Mouse (Mus musculus) kidney, embryonic 15.5 days (tissue): ENCODE results near the gene Bcam. TPM values are rescaled to one million over a fixed set of nuclear protein-coding genes. Genes with fewer than 3 reads are reported as not detected.

Experiments
- ATAC-seq: fragments of 200-750 bp; cut with Nextera tagmentation; replicated peaks from 2 replicates; pipeline ENCODE4 v1.8.0; 2017; ENCODE audit warnings: moderate TSS enrichment; ENCODE audit not compliant: low FRiP score
- H3K27ac ChIP-seq: fragments of 300-500 bp; sonication (generic); 2 replicates; pipeline ENCODE4 v1.5.1; 2015; ENCODE audit warnings: mild to moderate bottlenecking, inconsistent platforms
- H3K27me3 ChIP-seq: fragments of 300-500 bp; sonication (generic); 2 replicates; pipeline ENCODE4 v1.6.1; 2015; ENCODE audit warnings: inconsistent platforms
- H3K36me3 ChIP-seq: fragments of 300-500 bp; sonication (generic); 2 replicates; pipeline ENCODE4 v1.6.1; 2015; ENCODE audit warnings: inconsistent platforms
- H3K4me1 ChIP-seq: fragments of 300-500 bp; sonication (generic); 2 replicates; pipeline ENCODE4 v1.6.1; 2015; ENCODE audit warnings: inconsistent platforms
- H3K4me2 ChIP-seq: fragments of 300-500 bp; sonication (generic); 2 replicates; pipeline ENCODE4 v1.6.1; 2015; ENCODE audit warnings: moderate library complexity, mild to moderate bottlenecking, inconsistent platforms
- H3K4me3 ChIP-seq: fragments of 300-500 bp; sonication (generic); replicated peaks from 2 replicates; pipeline ENCODE4 v1.5.1; 2015; ENCODE audit warnings: mild to moderate bottlenecking, inconsistent platforms
- H3K9ac ChIP-seq: fragments of 300-500 bp; sonication (generic); 2 replicates; pipeline ENCODE4 v1.6.1; 2015; ENCODE audit warnings: mild to moderate bottlenecking, inconsistent platforms
- H3K9me3 ChIP-seq: fragments of 300-500 bp; sonication (generic); replicated peaks from 2 replicates; pipeline ENCODE4 v1.6.1; 2016; ENCODE audit warnings: inconsistent platforms
- WGBS: fragments of 180-500 bp; shearing (Covaris S2); methylation state at CpG from one replicate; pipeline ENCODE4 v1.1.7; 2015; ENCODE audit warnings: mixed read lengths; 5-methylcytosine and 5-hydroxymethylcytosine counted together
- polyA plus RNA-seq: library from polyadenylated mRNA; unstranded; fragments of >200 nt; fragmentation: Nextera tagmentation; extraction: Ambion mirVana; gene quantifications from 2 replicates; pipeline ENCODE4 v1.2.1, GENCODE M21; 2015

The Bcam gene
- polyA plus RNA-seq, 1 experiment from 2014 or later = 257 TPM

DNA sequence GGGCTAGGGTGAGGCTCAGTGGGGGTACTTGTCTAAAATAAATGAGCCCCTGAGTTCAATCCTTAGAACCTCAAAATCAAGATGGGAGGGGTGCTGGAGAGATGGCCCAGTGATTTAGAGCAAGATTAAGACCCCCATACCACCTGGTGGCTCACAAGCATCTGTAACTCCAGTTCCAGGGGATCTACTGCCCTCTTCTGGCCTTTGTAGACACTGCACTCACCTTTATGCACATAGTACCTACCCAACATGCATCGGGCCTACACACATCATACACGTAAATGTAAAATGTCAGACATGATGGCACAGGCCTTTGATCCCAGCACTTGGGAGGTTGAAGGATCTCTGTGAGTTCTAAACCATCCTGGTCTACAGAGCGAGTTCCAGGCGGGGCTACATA lies 11.8 kb upstream of the Bcam start:
- H3K27me3 ChIP-seq = no peaks in the 10 kb centered on the region
- peaks cover 6% of the 10 kb centered on the region; the same call in 1 of the 2 replicates for H3K4me1 ChIP-seq
- 95% methylated on average over 4 of the region's 4 CpGs for WGBS
- no peak overlapping the region for H3K4me2 ChIP-seq
- H3K4me3 ChIP-seq = no peak overlapping the region
- no peaks in the 10 kb centered on the region for H3K9me3 ChIP-seq
- H3K36me3 ChIP-seq = 0 out of 2 replicates have a peak, but pooled peaks cover 9% of the 10 kb centered on the region
- H3K27ac ChIP-seq = no peak overlapping the region
- ATAC-seq = no peak
- H3K9ac ChIP-seq = no peak overlapping the region

DNA sequence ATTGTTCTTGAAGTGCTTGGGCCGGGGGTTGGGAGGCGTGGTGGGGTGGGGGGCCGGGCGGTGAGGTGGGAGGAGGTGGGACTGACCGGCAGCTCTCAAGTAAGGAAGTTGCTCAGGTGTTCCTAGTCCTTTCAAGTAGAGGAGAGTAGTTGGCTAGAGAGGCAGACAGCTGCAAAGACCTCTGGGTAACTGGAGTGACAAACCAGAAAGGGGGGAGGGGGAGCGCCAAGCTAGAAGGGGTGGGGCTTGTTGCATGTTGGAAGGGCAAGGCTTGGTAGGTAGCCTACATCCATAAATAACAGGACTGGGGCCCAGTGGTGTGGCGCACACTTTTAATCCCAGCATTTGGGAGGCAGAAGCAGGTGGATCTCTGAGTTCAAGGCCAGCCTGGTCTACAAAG lies 10.9 kb upstream of the Bcam start:
- H3K9ac ChIP-seq = no peak overlapping the region
- no peaks in the 10 kb centered on the region for H3K9me3 ChIP-seq
- H3K4me2 ChIP-seq = no peak overlapping the region
- no peaks in the 10 kb centered on the region for H3K27me3 ChIP-seq
- 0 out of 2 replicates have a peak, but pooled peaks cover 9% of the 10 kb centered on the region for H3K36me3 ChIP-seq
- 92% methylated on average over 7 of the region's 7 CpGs for WGBS
- ATAC-seq = no peak
- no peak overlapping the region for H3K27ac ChIP-seq
- no peak overlapping the region for H3K4me3 ChIP-seq
- H3K4me1 ChIP-seq = peaks cover 6% of the 10 kb centered on the region; the same call in 1 of the 2 replicates

DNA sequence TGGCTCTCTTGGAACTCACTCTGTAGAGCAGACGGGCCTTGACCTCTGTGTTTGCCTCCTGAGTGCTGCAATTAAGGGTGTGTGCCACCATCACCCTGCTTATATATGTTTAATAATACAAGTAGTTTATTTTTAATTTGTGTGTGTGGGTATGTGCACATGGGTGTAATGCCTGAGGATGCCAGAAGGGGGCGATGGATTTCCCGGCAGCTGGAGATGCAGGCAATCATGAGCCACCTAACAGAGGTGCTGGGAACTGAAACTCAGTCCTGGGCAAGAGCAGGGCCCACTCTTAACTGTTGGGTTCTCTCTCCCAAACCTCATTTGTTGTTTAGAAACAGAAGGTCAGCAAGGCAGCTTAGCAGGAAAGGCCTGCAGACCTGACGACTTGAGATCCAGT lies 9.1 kb upstream of the Bcam start:
- H3K9ac ChIP-seq = no peak overlapping the region
- H3K36me3 ChIP-seq = 0 out of 2 replicates have a peak, but pooled peaks cover 9% of the 10 kb centered on the region
- no peaks in the 10 kb centered on the region for H3K9me3 ChIP-seq
- no peaks in the 10 kb centered on the region for H3K27me3 ChIP-seq
- H3K4me3 ChIP-seq = no peak overlapping the region
- ATAC-seq = no peak
- H3K4me2 ChIP-seq = no peak overlapping the region
- H3K27ac ChIP-seq = no peak overlapping the region
- no peaks in the 10 kb centered on the region for H3K4me1 ChIP-seq
- 84% methylated on average over 4 of the region's 4 CpGs for WGBS

- Histone ChIP-seq H3K9ac (no peak overlapping the region), H3K36me3 (0 out of 2 replicates have a peak, but pooled peaks cover 9% of the 10 kb centered on the region), H3K27ac (no peak overlapping the region), H3K4me3 (no peak overlapping the region), H3K9me3 (no peaks in the 10 kb centered on the region), H3K4me1 (no peaks in the 10 kb centered on the region), H3K27me3 (no peaks in the 10 kb centered on the region), H3K4me2 (no peak overlapping the region)
- WGBS = 84% methylated on average over 8 of the region's 8 CpGs
- no peak for ATAC-seq
Observed at GRCm38 (mm10) chr7:19778645-19779044, 7.8 kb upstream of the Bcam start.

DNA sequence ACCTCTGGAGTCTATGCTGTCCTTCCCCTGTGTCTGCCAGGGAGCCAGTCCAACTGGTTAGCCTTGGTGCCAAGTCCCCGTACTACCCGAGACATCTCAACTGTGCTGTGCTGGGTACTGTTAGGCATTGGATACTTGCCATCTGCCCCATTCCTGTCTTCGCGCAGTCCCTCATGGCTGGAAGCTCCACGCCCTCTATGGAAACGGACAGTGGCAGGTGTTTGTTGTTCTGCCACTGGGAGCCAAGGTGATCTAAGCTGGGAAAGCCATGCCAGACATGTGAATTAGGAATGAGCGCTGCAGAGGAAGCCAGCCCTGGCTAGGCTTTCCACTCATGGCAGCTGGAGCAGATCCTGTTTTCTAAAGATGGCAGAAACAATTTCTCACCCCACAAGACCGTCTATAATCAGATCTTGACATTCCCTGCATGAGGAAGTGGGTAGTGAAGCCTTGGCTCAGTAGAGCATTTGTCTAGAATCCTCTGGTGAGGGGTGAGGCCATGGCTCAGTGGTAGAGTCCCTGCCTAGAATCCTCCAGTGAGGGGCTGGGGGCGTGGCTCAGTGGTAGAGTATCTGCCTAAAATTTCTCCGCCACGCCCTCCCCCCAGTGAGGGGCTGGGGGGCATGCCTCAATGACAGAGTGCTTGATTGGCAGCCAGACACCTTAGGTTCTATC lies 6.4 kb upstream of the Bcam start:
- Histone ChIP-seq H3K36me3 (0 out of 2 replicates have a peak, but pooled peaks cover 9% of the 10 kb centered on the region), H3K4me1 (peaks cover 6% of the 10 kb centered on the region), H3K4me3 (no peak overlapping the region), H3K4me2 (no peak overlapping the region), H3K9ac (no peak overlapping the region), H3K9me3 (no peaks in the 10 kb centered on the region), H3K27ac (no peak overlapping the region), H3K27me3 (no peaks in the 10 kb centered on the region)
- no peak for ATAC-seq
- WGBS = 88% methylated on average over 11 of the region's 11 CpGs

DNA sequence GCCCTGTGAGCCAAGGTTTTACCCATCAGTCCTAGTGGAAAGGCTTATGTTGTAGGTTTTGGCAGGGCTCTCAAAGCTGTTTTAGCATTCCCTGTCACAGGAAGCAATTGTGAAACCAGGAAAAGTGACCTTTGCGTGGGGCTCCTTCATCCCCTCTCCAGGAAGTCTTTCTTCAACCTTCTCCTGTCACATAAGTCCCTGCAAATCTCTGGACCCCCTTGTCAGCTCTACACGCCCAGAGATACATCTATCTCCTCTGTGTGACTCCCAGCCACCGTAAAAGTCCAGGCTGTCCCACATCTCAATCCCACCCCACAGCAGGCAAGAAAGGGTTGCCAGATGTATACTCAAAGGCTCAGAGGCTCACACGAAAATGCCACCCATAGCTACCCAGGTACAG lies 866 bp upstream of the Bcam start:
- no peak for ATAC-seq
- peaks cover 11% of the 10 kb centered on the region for H3K36me3 ChIP-seq
- H3K27me3 ChIP-seq = no peaks in the 10 kb centered on the region
- 45% methylated on average over 4 of the region's 4 CpGs for WGBS
- peak overlapping the region; percentile 94 for H3K4me2 ChIP-seq
- H3K9me3 ChIP-seq = no peaks in the 10 kb centered on the region
- peaks cover 51% of the 10 kb centered on the region for H3K4me1 ChIP-seq
- peak overlapping the region; percentile 71 for H3K4me3 ChIP-seq
- H3K27ac ChIP-seq = peak overlapping the region; percentile 96
- H3K9ac ChIP-seq = no peak overlapping the region

- peak overlapping the region; percentile 94 for H3K4me2 ChIP-seq
- whole genome bisulfite sequencing = 0% methylated on average over 28 of the region's 28 CpGs
- peak overlapping the region; percentile 71 for H3K4me3 ChIP-seq
- ATAC-seq = peak; percentile 66
- H3K9ac ChIP-seq = peak overlapping the region; percentile 72
- H3K9me3 ChIP-seq = no peaks in the 10 kb centered on the region
- no peaks in the 10 kb centered on the region for H3K27me3 ChIP-seq
- H3K4me1 ChIP-seq = peaks cover 51% of the 10 kb centered on the region
- peaks cover 24% of the 10 kb centered on the region for H3K36me3 ChIP-seq
- peak overlapping the region; percentile 96 for H3K27ac ChIP-seq
Observed at GRCm38 (mm10) chr7:19770375-19770754, 451 bp downstream of the Bcam start.

DNA sequence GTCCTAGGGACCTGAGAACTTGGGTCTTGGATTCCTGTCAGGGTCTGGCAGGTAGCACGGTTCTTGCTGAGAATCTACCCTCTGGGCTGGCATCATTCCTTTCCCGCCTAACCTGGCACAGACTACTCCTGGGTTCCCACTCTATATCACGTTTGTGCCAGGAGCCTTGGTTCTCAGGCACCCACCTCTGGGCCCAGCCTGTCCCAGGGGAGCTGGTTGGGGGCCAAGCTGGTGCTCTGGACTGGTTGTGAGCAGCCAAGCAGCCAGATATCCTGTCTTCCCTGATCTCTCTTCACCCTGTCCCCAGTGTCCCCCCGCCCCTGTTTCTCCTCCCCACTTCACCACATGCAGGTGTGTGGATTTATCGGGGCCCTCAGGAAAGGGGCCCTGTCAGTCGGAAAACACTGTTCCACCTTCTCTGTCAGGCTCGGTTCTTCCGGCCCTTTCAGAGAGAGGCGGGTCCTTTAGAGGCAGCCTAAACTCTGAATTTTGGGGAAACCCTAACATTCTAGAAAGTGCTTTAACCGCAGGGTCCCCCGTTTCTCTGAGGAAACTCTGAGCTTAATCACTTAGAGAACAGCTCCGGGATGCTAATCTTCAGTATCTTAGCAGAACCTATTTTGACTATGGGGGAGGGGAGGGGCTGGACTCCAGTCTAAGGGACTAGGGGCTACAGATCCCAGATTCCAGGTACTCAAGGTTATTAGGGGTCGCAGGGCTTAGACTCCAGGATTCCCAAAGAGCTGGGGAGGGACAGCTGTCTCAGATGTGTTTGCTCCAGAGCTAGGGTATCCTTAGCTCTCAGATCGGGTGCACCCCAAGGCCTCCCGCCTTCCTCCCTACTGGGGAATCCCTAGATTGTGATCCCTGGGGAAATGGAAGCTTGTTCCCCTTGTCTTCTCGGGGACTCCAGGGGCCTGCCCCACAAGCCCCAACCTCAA lies 1.1 kb downstream of the Bcam start:
- ATAC-seq = peak; percentile 4; the same call in 1 of the 2 replicates
- 7% methylated on average over 16 of the region's 16 CpGs for WGBS
- Histone ChIP-seq H3K27me3 (no peaks in the 10 kb centered on the region), H3K9me3 (no peaks in the 10 kb centered on the region), H3K9ac (peak overlapping the region; percentile 72), H3K4me2 (peak overlapping the region; percentile 94), H3K36me3 (peaks cover 30% of the 10 kb centered on the region), H3K4me3 (peak overlapping the region; percentile 71), H3K27ac (peak overlapping the region; percentile 96), H3K4me1 (peaks cover 51% of the 10 kb centered on the region)

DNA sequence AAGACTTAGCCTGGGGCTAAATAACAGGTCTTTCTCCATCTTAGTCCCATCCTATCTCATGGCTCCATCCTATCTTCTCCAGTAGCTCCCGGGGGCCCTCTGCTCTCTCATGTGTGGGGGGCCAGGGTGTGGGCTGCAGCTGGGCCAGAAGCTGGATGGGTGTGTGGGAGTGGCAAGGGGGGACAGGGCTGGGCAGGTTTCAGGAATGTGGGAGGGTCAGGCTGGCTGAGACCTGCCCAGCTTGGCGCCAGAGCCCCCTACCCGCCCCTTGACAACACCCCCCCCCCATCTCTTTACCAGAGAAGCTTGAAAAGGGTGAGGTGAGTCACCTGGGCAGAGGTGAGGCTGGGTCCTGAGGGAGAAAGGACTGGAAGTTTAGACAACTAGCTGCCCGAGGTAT lies 1.8 kb downstream of the Bcam start:
- peak overlapping the region; percentile 94 for H3K4me2 ChIP-seq
- H3K4me1 ChIP-seq = peaks cover 55% of the 10 kb centered on the region
- H3K27me3 ChIP-seq = no peaks in the 10 kb centered on the region
- peaks cover 37% of the 10 kb centered on the region for H3K36me3 ChIP-seq
- 12% methylated on average over 4 of the region's 4 CpGs for WGBS
- ATAC-seq = peak; percentile 57
- H3K9me3 ChIP-seq = no peaks in the 10 kb centered on the region
- peak overlapping the region; percentile 96 for H3K27ac ChIP-seq
- H3K9ac ChIP-seq = peak overlapping the region; percentile 72
- peak overlapping the region; percentile 71 for H3K4me3 ChIP-seq

GRCm38 (mm10) chr7:19768251-19768650 lies 2.6 kb downstream of the Bcam start:
- WGBS = 36% methylated on average over 14 of the region's 14 CpGs
- no peaks in the 10 kb centered on the region for H3K9me3 ChIP-seq
- H3K27ac ChIP-seq = peak overlapping the region; percentile 96
- peak overlapping the region; percentile 72 for H3K9ac ChIP-seq
- peak overlapping the region; percentile 71 for H3K4me3 ChIP-seq
- H3K4me1 ChIP-seq = peaks cover 57% of the 10 kb centered on the region
- peaks cover 45% of the 10 kb centered on the region for H3K36me3 ChIP-seq
- H3K27me3 ChIP-seq = no peaks in the 10 kb centered on the region
- H3K4me2 ChIP-seq = peak overlapping the region; percentile 94
- 0 out of 2 replicates have a peak, but pooled peaks have one; percentile 5 for ATAC-seq

- ATAC-seq = no peak
- no peaks in the 10 kb centered on the region for H3K9me3 ChIP-seq
- no peak overlapping the region for H3K4me2 ChIP-seq
- H3K36me3 ChIP-seq = peaks cover 79% of the 10 kb centered on the region
- 79% methylated on average over 9 of the region's 9 CpGs for WGBS
- no peak overlapping the region for H3K9ac ChIP-seq
- no peak overlapping the region for H3K4me3 ChIP-seq
- H3K27ac ChIP-seq = no peak overlapping the region
- peaks cover 37% of the 10 kb centered on the region for H3K4me1 ChIP-seq
- H3K27me3 ChIP-seq = no peaks in the 10 kb centered on the region
Observed at GRCm38 (mm10) chr7:19764581-19764980, 6.2 kb downstream of the Bcam start.
